Mouse (Mus musculus) embryonic facial prominence, embryonic 12.5 days (tissue): ENCODE results near the gene Ryr1. TPM values are rescaled to one million over a fixed set of nuclear protein-coding genes. Genes with fewer than 3 reads are reported as not detected.

Experiments used
- ATAC-seq: fragments of 200-750 bp; cut with Nextera tagmentation; 2 replicates; pipeline ENCODE4 v1.8.0; 2017; ENCODE audit not compliant: insufficient number of reproducible peaks, insufficient read depth, low FRiP score, low TSS enrichment
- H3K27ac ChIP-seq: fragments of 300-500 bp; sonication (generic); 2 replicates; pipeline ENCODE4 v1.5.1; 2016; ENCODE audit warnings: mild to moderate bottlenecking
- H3K27me3 ChIP-seq: fragments of 300-500 bp; sonication (generic); 2 replicates; pipeline ENCODE4 v1.6.1; 2016; ENCODE audit warnings: mild to moderate bottlenecking, moderate library complexity
- H3K36me3 ChIP-seq: fragments of 300-500 bp; sonication (generic); 2 replicates; pipeline ENCODE4 v1.6.1; 2016; ENCODE audit warnings: mild to moderate bottlenecking
- H3K4me1 ChIP-seq: fragments of 300-500 bp; sonication (generic); 2 replicates; pipeline ENCODE4 v1.6.1; 2016
- H3K4me2 ChIP-seq: fragments of 300-500 bp; sonication (generic); replicated peaks from 2 replicates; pipeline ENCODE4 v1.6.1; 2016; ENCODE audit warnings: mild to moderate bottlenecking, moderate library complexity
- H3K4me3 ChIP-seq: fragments of 300-500 bp; sonication (generic); 2 replicates; pipeline ENCODE4 v1.5.1; 2016; ENCODE audit warnings: mild to moderate bottlenecking
- H3K9ac ChIP-seq: fragments of 300-500 bp; sonication (generic); 2 replicates; pipeline ENCODE4 v1.6.1; 2016; ENCODE audit warnings: mild to moderate bottlenecking, moderate library complexity
- H3K9me3 ChIP-seq: fragments of 300-500 bp; sonication (generic); 2 replicates; pipeline ENCODE4 v1.6.1; 2016; ENCODE audit warnings: mild to moderate bottlenecking, moderate library complexity
- WGBS: fragments of 180-500 bp; shearing (Covaris S2); methylation state at CpG from one replicate; pipeline ENCODE4 v1.1.7; 2016; 5-methylcytosine and 5-hydroxymethylcytosine counted together
- polyA plus RNA-seq: library from polyadenylated mRNA; unstranded; fragments of >200 nt; fragmentation: Nextera tagmentation; extraction: Ambion mirVana; gene quantifications from 2 replicates; pipeline ENCODE4 v1.2.1, GENCODE M21; 2016

Ryr1 gene
- polyA plus RNA-seq, 1 experiment from 2014 or later: 3.7 TPM

DNA sequence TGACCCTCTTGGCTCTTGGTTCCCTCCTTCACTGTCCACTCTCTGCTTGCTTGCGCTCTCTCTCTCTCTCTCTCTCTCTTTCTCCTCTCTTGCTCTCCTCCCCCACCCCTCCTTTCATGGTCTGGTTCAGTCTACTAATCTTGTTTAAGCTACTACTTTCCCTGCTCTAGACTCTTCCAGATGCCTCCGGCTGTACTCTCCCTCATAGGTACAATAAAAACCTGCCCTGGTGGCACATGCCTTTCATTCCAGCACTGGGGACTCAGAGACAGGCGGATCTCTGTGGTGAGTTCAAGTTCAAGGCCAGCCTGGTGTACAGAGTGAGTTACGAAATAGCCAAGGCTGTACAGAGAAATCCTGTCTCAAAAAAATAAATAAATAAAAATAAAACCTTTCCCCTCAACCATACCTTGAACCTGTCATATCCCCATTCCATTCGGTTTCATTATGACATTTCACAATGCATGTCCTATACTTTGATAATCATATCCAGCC is 159.6 kb downstream of the Ryr1 start:
- H3K36me3 ChIP-seq: 0 out of 2 replicates have a peak, but pooled peaks cover 6% of the 10 kb centered on the region
- no peak overlapping the region for H3K27ac ChIP-seq
- ATAC-seq: no peak
- H3K27me3 ChIP-seq: no peaks in the 10 kb centered on the region
- no peak overlapping the region for H3K4me3 ChIP-seq
- no peak overlapping the region for H3K9ac ChIP-seq
- WGBS: 75% methylated on average over 5 of the region's 5 CpGs
- H3K4me1 ChIP-seq: peaks cover 9% of the 10 kb centered on the region
- no peak overlapping the region for H3K4me2 ChIP-seq
- H3K9me3 ChIP-seq: no peaks in the 10 kb centered on the region

DNA sequence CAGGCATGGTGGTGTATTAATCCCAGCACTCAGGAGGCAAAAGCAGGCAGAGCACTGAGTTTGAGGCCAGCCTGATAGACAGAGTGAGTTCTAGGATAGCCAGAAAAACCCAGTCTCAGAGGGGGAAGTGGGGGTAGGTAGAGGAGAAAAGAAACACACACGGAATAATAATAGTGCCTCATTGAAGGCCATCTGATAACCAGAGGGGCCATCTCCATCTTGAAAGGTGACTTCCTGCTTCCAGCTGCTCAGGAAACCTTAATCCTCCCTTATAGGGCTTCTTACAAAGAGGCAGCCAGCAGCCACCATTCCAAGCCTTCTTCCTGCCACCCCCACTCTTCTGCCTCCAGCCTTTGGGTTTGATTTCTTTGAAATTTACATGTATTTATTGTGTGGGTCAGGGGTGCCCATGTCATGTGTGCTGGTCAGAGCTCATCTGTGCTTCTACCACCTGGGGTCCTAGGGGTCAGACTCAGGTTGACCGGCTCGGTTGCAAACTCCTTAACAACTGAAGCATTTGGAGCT is 161.5 kb downstream of the Ryr1 start:
- no peak for ATAC-seq
- no peak overlapping the region for H3K9ac ChIP-seq
- WGBS: 67% methylated on average over 3 of the region's 3 CpGs
- peaks cover 27% of the 10 kb centered on the region for H3K4me1 ChIP-seq
- no peaks in the 10 kb centered on the region for H3K27me3 ChIP-seq
- H3K9me3 ChIP-seq: no peaks in the 10 kb centered on the region
- no peak overlapping the region for H3K4me2 ChIP-seq
- no peaks in the 10 kb centered on the region for H3K36me3 ChIP-seq
- no peak overlapping the region for H3K4me3 ChIP-seq
- H3K27ac ChIP-seq: no peak overlapping the region

DNA sequence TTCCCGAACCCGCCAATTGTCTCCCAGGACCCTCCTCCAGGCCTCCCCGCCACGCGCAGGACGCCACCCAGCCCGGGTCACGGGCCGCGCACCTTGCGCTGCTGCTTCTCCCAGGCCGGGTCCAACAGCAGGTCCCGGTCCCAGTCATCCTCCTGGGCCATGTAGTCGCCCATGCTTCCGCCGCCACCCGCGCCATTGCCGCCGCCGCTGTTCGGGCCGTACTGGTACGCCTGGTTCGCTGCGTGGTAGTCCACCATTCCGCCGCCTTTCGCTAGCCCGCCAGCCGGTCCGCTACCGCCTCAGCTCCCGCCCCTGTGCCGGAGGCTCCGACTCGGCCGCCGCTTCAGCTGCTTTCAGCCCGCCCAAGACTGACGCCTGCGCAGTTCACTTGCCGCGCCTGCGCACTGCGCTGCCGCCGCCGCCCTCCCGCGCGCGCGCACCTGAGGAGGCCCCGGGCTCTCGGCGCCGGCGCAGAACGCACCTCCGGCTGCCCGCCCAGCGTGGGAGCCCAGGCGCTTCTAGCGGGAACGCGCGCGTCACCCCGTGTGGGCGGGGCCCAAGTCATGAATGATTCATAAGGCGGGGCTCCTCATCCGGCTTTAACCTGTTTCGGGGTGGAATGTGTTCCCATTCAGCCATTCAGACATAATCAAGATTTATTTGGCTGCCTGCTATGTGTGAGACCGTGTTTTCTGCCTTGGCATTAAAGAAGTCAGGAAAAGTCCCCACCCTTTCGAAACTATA is 162.9 kb downstream of the Ryr1 start, which contains the start of gene Actn4:
TSS of gene Actn4 (minus strand) at position 414 of the 744 bp plus-strand sequence.
- Histone ChIP-seq H3K9ac (peak within 1 kb of the TSS; percentile 93), H3K27ac (peak within 1 kb of the TSS; percentile 87), H3K4me2 (peak within 1 kb of the TSS; percentile 91), H3K27me3 (no peaks in the 10 kb centered on the region), H3K4me3 (peak within 1 kb of the TSS; percentile 92), H3K9me3 (no peaks in the 10 kb centered on the region), H3K4me1 (peaks cover 32% of the 10 kb centered on the region), H3K36me3 (no peaks in the 10 kb centered on the region)
- WGBS: under 1% methylated on average over 76 of the region's 76 CpGs
- peak; percentile 86 for ATAC-seq

DNA sequence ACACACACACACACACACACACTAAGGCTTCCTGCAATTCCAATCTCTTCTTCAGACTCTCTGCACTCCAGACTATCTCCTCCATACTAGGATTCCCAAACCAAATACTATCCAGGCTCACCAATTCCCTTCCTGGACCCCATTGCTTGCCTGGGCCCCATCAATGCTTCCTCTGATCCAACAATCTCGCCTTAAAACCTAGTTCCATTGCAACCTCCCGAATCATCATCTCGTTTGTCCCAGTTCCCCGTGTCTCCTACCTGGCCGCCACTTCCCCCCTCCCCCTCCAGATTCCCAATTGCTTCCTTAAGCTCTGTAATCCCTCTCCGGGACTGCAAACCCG is 163.4 kb downstream of the Ryr1 start:
- Histone ChIP-seq H3K4me3 (peak overlapping the region; percentile 92), H3K9me3 (no peaks in the 10 kb centered on the region), H3K9ac (peak overlapping the region; percentile 93), H3K27me3 (no peaks in the 10 kb centered on the region), H3K4me1 (peaks cover 32% of the 10 kb centered on the region), H3K4me2 (peak overlapping the region; percentile 91), H3K36me3 (no peaks in the 10 kb centered on the region), H3K27ac (peak overlapping the region; percentile 87)
- ATAC-seq: no peak
- 1% methylated on average over 7 of the region's 7 CpGs for WGBS

GRCm38 (mm10) chr7:28960354-28961046 is 164.5 kb downstream of the Ryr1 start:
- peak overlapping the region; percentile 93 for H3K9ac ChIP-seq
- peak overlapping the region; percentile 91 for H3K4me2 ChIP-seq
- H3K4me1 ChIP-seq: peaks cover 32% of the 10 kb centered on the region
- no peaks in the 10 kb centered on the region for H3K9me3 ChIP-seq
- no peak for ATAC-seq
- H3K27ac ChIP-seq: peak overlapping the region; percentile 87; the same call in 1 of the 2 replicates
- H3K4me3 ChIP-seq: peak overlapping the region; percentile 92
- WGBS: 21% methylated on average over 9 of the region's 9 CpGs
- no peaks in the 10 kb centered on the region for H3K36me3 ChIP-seq
- no peaks in the 10 kb centered on the region for H3K27me3 ChIP-seq

- Histone ChIP-seq H3K4me1 (peaks cover 32% of the 10 kb centered on the region), H3K27ac (peak overlapping the region; percentile 48; the same call in 1 of the 2 replicates), H3K4me3 (peak overlapping the region; percentile 92)
Observed at GRCm38 (mm10) chr7:28959505-28960045, 165.4 kb downstream of the Ryr1 start.

DNA sequence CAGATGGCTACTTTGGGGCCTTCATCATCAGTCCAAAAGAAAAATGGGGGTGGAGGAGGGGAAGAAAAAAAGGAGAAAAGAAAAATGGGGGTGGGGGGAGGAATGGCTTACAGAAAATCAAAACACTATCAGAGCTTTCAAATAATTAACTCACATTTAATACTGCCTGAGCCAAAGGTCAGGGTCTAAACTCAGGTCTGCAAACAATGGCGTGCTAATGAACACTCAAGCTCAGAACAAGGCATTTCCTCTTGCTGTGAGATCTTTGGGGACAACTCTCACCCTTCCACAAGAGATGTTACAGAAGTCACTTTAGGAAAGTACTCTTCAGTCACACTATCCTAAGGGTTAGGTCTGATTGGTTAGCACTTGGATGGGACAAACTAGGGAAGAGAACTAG is 166.2 kb downstream of the Ryr1 start:
- Histone ChIP-seq H3K36me3 (no peaks in the 10 kb centered on the region), H3K27me3 (no peaks in the 10 kb centered on the region), H3K9ac (peak overlapping the region; percentile 93; the same call in 1 of the 2 replicates), H3K4me1 (peaks cover 37% of the 10 kb centered on the region), H3K4me3 (no peak overlapping the region), H3K4me2 (0 out of 2 replicates have a peak overlapping the region, but pooled peaks have one; percentile 91), H3K27ac (no peak overlapping the region), H3K9me3 (no peaks in the 10 kb centered on the region)
- 37% methylated on average over 1 of the region's 1 CpGs for WGBS
- ATAC-seq: no peak

More at GRCm38 (mm10) chr7:28959505-28960045, 165.4 kb downstream of the Ryr1 start:
- H3K9me3 ChIP-seq: no peaks in the 10 kb centered on the region
- peak overlapping the region; percentile 93; the same call in 1 of the 2 replicates for H3K9ac ChIP-seq
- ATAC-seq: no peak
- no peaks in the 10 kb centered on the region for H3K36me3 ChIP-seq
- no peaks in the 10 kb centered on the region for H3K27me3 ChIP-seq
- 49% methylated on average over 6 of the region's 6 CpGs for WGBS
- H3K4me2 ChIP-seq: peak overlapping the region; percentile 91

- H3K4me3 ChIP-seq: no peak overlapping the region
- H3K4me2 ChIP-seq: no peak overlapping the region
- no peaks in the 10 kb centered on the region for H3K27me3 ChIP-seq
- 72% methylated on average over 1 of the region's 1 CpGs for WGBS
- H3K4me1 ChIP-seq: peaks cover 43% of the 10 kb centered on the region
- ATAC-seq: no peak
- H3K9ac ChIP-seq: no peak overlapping the region
- H3K27ac ChIP-seq: no peak overlapping the region
- H3K9me3 ChIP-seq: no peaks in the 10 kb centered on the region
- no peaks in the 10 kb centered on the region for H3K36me3 ChIP-seq
Observed at GRCm38 (mm10) chr7:28957997-28958725, 166.8 kb downstream of the Ryr1 start.

GRCm38 (mm10) chr7:28957286-28957685 is 167.7 kb downstream of the Ryr1 start:
- Histone ChIP-seq H3K9me3 (no peaks in the 10 kb centered on the region), H3K4me3 (no peak overlapping the region), H3K9ac (no peak overlapping the region), H3K27me3 (no peaks in the 10 kb centered on the region), H3K27ac (no peak overlapping the region), H3K4me2 (no peak overlapping the region), H3K4me1 (peaks cover 52% of the 10 kb centered on the region), H3K36me3 (no peaks in the 10 kb centered on the region)
- ATAC-seq: no peak
- 83% methylated on average over 6 of the region's 6 CpGs for WGBS

- Histone ChIP-seq H3K36me3 (no peaks in the 10 kb centered on the region), H3K9ac (no peak overlapping the region), H3K4me2 (no peak overlapping the region), H3K4me3 (no peak overlapping the region), H3K4me1 (peaks cover 62% of the 10 kb centered on the region), H3K27me3 (no peaks in the 10 kb centered on the region), H3K27ac (no peak overlapping the region), H3K9me3 (no peaks in the 10 kb centered on the region)
- ATAC-seq: no peak
- WGBS: 92% methylated on average over 1 of the region's 1 CpGs
Observed at GRCm38 (mm10) chr7:28956270-28956669, 168.7 kb downstream of the Ryr1 start.

GRCm38 (mm10) chr7:28955295-28955897 is 169.6 kb downstream of the Ryr1 start:
- no peak overlapping the region for H3K4me2 ChIP-seq
- no peak for ATAC-seq
- H3K9me3 ChIP-seq: no peaks in the 10 kb centered on the region
- WGBS: 60% methylated on average over 5 of the region's 5 CpGs
- H3K36me3 ChIP-seq: peaks cover 3% of the 10 kb centered on the region; the same call in 1 of the 2 replicates
- peak overlapping the region; percentile 63; the same call in 1 of the 2 replicates for H3K27ac ChIP-seq
- H3K4me3 ChIP-seq: no peak overlapping the region
- no peak overlapping the region for H3K9ac ChIP-seq
- no peaks in the 10 kb centered on the region for H3K27me3 ChIP-seq
- H3K4me1 ChIP-seq: peaks cover 62% of the 10 kb centered on the region
